Mouse (Mus musculus): ENCODE results near the gene Vps25. TPM values are rescaled to one million over a fixed set of nuclear protein-coding genes. Genes with fewer than 3 reads are reported as not detected.

Vps25 gene
- total RNA-seq (2012; rRNA removed) (68.4 and 75.5 TPM in 2 replicates), polyA plus RNA-seq (2012; ENCODE audit: insufficient read depth in 1 of 2, insufficient read length in 2 of 2, low read depth in 1 of 2, low replicate concordance in 2 of 2, missing spikeins in 1 of 2) (100 to 1,000 TPM in 1 of 2 experiments, not detected in 1; 107 TPM)

DNA sequence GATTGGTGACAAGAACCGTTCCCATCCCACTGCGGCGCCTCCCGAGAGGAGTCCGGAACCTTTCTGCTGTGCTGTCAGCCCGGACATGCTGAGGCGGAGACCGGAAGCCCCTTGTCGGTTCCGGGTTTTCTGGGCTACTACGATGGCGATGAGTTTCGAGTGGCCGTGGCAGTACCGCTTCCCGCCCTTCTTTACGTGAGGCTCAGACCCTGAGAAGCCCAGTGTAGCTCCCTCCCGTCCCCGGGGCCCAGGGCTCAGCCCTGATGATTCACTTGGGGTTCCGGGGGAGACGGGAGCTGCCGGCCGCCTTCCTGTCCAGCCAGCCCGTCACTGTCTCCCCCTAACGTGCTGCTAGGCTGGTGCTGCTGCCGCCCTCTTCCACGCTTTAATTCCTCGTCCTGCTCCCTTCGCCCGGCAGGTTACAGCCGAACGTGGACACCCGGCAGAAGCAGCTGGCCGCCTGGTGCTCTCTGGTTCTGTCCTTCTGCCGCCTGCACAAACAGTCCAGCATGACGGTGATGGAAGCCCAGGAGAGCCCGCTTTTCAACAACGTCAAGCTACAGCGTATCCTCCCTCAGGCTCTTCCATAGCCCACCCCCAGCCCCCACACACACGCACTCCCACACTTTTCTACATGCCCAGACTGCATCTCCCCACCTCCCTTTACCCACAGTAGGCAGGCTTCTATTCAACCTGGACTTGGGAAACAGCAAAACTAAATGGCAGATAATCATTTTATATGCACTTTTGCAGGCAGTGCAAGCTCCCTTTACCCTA lies at the start of gene Vps25:
Gene Vps25, plus strand, starts transcription at position 95 of the 777 bp plus-strand sequence.
- Histone ChIP-seq H3K36me3 (ENCODE audit: control insufficient read depth in 1 of 2, insufficient read depth in 2 of 2, low read length in 2 of 2) (peaks cover 0 to 10% of the 10 kb centered on the region in 2 experiments; a peak in 2 of 4 replicates), H3K79me2 (ENCODE audit: control insufficient read depth, insufficient read depth, low read length, poor library complexity) (peaks cover 7% of the 10 kb centered on the region), H3K27ac (ENCODE audit: control insufficient read depth, low read depth, low read length) (peak within 1 kb of the TSS; percentile 79), H3K4me3 (ENCODE audit: control insufficient read depth in 1 of 2, insufficient read depth in 1 of 2, low read depth in 2 of 2, low read length in 2 of 2) (peak within 1 kb of the TSS; percentile 80 to 93), H3K27me3 (ENCODE audit: control insufficient read depth in 1 of 2, insufficient read depth in 2 of 2, low read length in 2 of 2) (no peaks in the 10 kb centered on the region), H3K4me1 (ENCODE audit: control insufficient read depth in 1 of 2, insufficient read depth in 2 of 2, low read length in 2 of 2) (peaks cover 0 to 5% of the 10 kb centered on the region in 2 experiments; a peak in 1 of 4 replicates), H3K9ac (ENCODE audit: control insufficient read depth, low read depth, low read length, poor library complexity, severe bottlenecking) (peak within 1 kb of the TSS; percentile 95), H3K9me3 (replicated peaks; ENCODE audit: insufficient read depth, low read length) (no peaks in the 10 kb centered on the region)
- DNase-seq (ENCODE audit: low read depth, low spot score): peak; percentile 97
- TF ChIP-seq ETS1 (IDR thresholded peaks at IDR 0.05; ENCODE audit: low read depth, low read length) (peak; percentile 65), MXI1 (IDR thresholded peaks at IDR 0.05; ENCODE audit: low read depth, low read length) (peak; percentile 92), SMC3 (IDR thresholded peaks at IDR 0.05; ENCODE audit: low read depth, low read length) (peak; percentile 31; the same call in 1 of the 2 replicates), TAL1 (IDR thresholded peaks at IDR 0.05; ENCODE audit: low read length) (no peak), ZMIZ1 (IDR thresholded peaks at IDR 0.05; ENCODE audit: low read depth, low read length) (peak; percentile 98), TBP (IDR thresholded peaks at IDR 0.05; ENCODE audit: low read depth, low read length) (peak; percentile 96), UBTF (IDR thresholded peaks at IDR 0.05; ENCODE audit: borderline replicate concordance, insufficient read depth, low read depth, low read length) (0 out of 2 replicates have a peak, but pooled peaks have one; percentile 86), ZKSCAN1 (IDR thresholded peaks at IDR 0.05; ENCODE audit: low read depth, low read length) (no peak; the same call in 1 of the 2 replicates), MYB (IDR thresholded peaks at IDR 0.05; ENCODE audit: low read depth, low read length) (no peak), GABPA (IDR thresholded peaks at IDR 0.05; ENCODE audit: low read depth, low read length) (no peak), CHD2 (IDR thresholded peaks at IDR 0.05; ENCODE audit: low read length) (peak; percentile 11; the same call in 1 of the 2 replicates), MAZ (IDR thresholded peaks at IDR 0.05; ENCODE audit: low read depth, low read length) (peak; percentile 98), MEF2A (IDR thresholded peaks at IDR 0.05; ENCODE audit: extremely low read depth, insufficient replicate concordance, low read depth, low read length, poor library complexity, severe bottlenecking) (peak; percentile 73; the same call in 1 of the 2 replicates), CTCF (IDR thresholded peaks at IDR 0.05 in 2 of 3, conservative IDR thresholded peaks at IDR 0.05 in 1 of 3; ENCODE audit: control insufficient read depth in 1 of 3, insufficient read depth in 1 of 3, low read depth in 2 of 3, low read length in 3 of 3, poor library complexity in 1 of 3, severe bottlenecking in 1 of 3) (peak in 1 of 3 experiments; percentile 9; a peak in 1 of 6 replicates), ELF1 (IDR thresholded peaks at IDR 0.05; ENCODE audit: low read depth, low read length) (peak; percentile 99), RCOR1 (IDR thresholded peaks at IDR 0.05; ENCODE audit: low read depth, low read length) (peak; percentile 82), ZC3H11A (IDR thresholded peaks at IDR 0.05; ENCODE audit: low read depth, low read length) (no peak), E2F4 (IDR thresholded peaks at IDR 0.05; ENCODE audit: borderline replicate concordance, low read depth, low read length) (peak; percentile 80; the same call in 1 of the 2 replicates), ZNF384 (IDR thresholded peaks at IDR 0.05; ENCODE audit: low read depth, low read length) (peak; percentile 40), NRF1 (IDR thresholded peaks at IDR 0.05; ENCODE audit: insufficient read depth, low read depth, low read length, poor library complexity, severe bottlenecking) (peak; percentile 43; the same call in 1 of the 2 replicates), RAD21 (IDR thresholded peaks at IDR 0.05; ENCODE audit: low read depth, low read length) (no peak; the same call in 1 of the 2 replicates), POLR2AphosphoS2 (IDR thresholded peaks at IDR 0.05; ENCODE audit: low read length) (peak; percentile 99), POLR2A (IDR thresholded peaks at IDR 0.05; ENCODE audit: control insufficient read depth in 1 of 2, insufficient read depth in 1 of 2, low read depth in 1 of 2, low read length in 2 of 2, poor library complexity in 1 of 2) (peak; percentile 88 to 100), SIN3A (IDR thresholded peaks at IDR 0.05; ENCODE audit: low read length) (peak; percentile 99), MAFK (IDR thresholded peaks at IDR 0.05; ENCODE audit: borderline replicate concordance, low read depth, low read length) (0 out of 2 replicates have a peak, but pooled peaks have one; percentile 10), KAT2A (conservative IDR thresholded peaks at IDR 0.05; ENCODE audit: low read depth, low read length) (peak; percentile 80), POLR2AphosphoS5 (IDR thresholded peaks at IDR 0.05; ENCODE audit: borderline replicate concordance, low read depth, low read length) (no peak), HCFC1 (IDR thresholded peaks at IDR 0.05; ENCODE audit: low read depth, low read length) (peak; percentile 97), MAX (IDR thresholded peaks at IDR 0.05; ENCODE audit: low read length) (peak; percentile 85), CHD1 (IDR thresholded peaks at IDR 0.05; ENCODE audit: low read depth, low read length) (no peak), USF1 (IDR thresholded peaks at IDR 0.05; ENCODE audit: low read depth, low read length) (peak; percentile 53), BHLHE40 (IDR thresholded peaks at IDR 0.05; ENCODE audit: borderline replicate concordance, low read depth, low read length) (0 out of 2 replicates have a peak, but pooled peaks have one; percentile 33), USF2 (IDR thresholded peaks at IDR 0.05; ENCODE audit: borderline replicate concordance in 1 of 2, insufficient read depth in 1 of 2, low read depth in 1 of 2, low read length in 2 of 2) (no peak), JUND (IDR thresholded peaks at IDR 0.05; ENCODE audit: low read depth, low read length) (peak; percentile 71; the same call in 1 of the 2 replicates)

Measured in MEL (cell line).